Mouse (Mus musculus) 416B (cell line): ENCODE results near the gene Nlgn3.

ENCODE experiments used
- DNase-seq: peaks from one replicate; pipeline ENCODE4 v3.0.0; 2011; ENCODE audit warnings: low read depth

The Nlgn3 gene

DNA sequence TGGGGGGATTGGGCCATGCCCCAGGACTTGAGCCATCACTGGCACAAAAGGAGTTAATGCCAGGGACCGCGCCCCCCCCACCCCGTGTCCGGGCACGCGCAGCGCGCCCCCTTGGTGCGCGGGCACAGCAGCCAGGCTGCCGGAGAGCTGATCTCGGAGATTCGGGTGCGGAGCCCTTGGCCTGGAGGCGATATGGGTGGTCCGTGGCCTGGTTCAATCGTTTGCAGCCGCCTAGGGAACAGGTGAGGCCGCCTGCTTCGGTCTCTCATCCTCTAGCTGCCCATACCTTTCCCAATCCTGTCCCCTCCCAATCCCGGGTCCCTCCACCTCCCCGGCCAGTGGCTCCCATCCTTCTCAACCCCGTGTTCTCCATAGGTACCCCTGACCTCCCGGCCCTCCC, at the start of gene Nlgn3:
Nlgn3 (plus strand) TSS at position 114 of the 400 bp plus-strand sequence.
- no peak for DNase-seq

DNA sequence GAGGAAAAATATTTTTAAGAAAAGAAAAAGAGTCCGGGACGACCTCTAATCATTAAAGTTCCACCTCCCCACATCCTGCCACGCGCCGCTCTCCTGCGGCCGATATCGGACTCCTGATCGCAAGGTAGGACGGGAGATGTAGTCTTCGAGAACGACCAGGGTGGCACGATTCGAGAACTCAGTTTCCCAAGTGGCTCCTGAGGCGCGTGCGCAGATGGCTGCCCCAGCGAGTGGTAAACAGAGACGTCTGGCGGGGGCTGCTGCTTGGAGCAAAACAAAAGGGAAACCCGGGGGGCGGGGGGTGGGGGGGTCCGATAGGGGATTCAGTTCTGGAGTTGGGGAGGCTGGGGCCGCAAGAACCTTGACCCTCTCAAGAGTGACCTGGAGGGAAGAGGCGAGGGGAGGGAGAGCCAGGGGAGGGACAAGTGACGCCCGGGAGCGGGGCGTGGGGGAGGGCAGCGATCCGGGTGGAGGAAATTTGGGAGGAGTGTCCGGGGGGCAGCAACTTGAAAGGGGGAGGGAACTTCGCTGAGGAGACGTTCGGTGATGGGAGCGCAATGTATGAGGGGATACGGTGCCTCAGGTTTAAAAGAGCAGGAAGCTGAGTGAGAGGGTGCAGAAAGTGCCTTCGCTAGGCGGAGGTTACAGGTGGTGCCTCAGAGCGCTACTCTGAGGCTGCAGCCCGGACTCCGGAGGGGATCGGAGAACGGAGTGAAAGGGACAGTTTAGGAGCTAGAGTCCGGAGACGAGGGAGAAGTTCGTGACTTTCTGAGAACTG, 44.8 kb upstream of the Nlgn3 start, which contains the start of gene Foxo4:
Foxo4 (plus strand) TSS at position 577 of the 778 bp plus-strand sequence.
- DNase-seq, result peak; percentile 93

DNA sequence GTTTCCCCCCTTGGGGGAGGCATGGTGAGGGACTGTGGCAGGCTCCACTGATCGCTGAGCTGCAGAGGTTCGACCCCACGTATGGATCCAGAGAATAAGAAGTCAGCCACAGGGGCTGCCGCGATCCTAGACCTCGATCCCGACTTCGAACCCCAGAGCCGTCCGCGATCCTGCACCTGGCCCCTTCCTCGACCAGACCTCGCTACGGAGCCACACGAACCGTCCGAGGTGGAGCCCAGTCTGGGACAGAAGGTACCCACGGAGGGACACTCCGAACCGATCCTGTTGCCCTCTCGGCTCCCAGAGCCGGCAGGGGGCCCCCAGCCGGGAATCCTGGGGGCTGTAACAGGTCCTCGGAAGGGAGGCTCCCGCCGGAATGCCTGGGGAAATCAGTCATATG, 44.2 kb upstream of the Nlgn3 start:
- DNase-seq, result no peak

DNA sequence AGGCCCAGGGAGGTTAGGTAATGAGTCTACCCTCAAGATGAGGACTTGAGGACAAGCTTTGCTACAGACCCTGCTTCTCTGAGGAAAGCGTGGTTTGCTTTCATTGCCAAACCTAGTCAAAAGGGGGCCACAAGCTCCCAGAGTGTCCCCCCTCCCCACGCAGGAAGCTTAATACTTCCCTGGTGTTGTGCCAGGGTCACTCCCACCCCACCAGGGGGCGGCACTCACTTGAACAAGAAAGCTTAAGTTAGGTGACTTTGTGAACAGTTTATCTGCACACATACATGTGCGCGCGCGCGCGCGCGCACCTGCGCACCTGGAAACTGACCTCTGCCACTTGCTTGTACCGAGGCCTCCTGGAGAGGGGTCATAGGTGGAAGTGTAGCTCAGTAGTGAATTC, 42.4 kb upstream of the Nlgn3 start:
- peak; percentile 39 for DNase-seq

DNA sequence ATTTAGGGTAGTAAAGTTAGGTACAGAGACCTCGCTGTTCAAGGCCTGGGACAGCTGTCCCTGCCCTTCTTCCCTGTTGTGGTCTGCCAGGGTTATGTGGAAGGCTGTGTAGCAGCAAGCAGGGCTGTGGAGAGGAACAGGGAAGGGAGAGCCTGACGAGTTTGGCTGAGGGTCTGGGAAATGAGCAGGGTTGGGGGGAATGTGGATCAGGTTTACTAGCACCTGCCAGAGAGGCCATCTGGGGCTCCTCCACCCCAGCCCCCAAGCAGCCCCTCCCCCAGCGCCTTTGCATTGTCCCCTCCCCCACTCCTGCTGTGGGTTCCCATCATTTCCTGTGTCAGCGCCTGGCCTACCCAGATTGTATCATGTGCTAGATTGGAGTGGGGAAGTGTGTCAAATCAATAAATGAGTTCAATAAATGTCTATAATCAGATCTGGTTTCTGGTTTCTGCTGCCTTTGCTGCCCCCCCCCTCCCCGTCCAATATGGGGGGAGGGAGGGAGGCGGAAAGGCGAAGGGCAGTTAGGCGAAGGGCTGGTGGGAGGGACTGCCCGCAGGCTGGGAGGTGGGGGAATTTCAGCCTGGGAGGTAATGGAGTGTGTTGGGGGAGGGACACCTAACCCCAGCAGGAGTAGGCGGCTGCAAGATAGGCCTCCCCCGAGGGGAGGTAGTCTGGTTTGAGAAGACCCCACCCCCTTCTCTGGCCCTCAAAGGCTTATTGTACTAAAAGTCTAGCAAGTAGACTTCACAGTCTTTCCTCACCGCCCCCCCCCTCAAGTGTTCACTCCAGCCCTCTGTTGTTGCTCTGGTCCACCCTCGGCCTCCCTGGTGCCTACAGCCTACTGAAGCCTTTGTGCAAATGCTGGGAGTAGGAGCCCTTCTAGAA, 38.3 kb upstream of the Nlgn3 start:
- no peak for DNase-seq

DNA sequence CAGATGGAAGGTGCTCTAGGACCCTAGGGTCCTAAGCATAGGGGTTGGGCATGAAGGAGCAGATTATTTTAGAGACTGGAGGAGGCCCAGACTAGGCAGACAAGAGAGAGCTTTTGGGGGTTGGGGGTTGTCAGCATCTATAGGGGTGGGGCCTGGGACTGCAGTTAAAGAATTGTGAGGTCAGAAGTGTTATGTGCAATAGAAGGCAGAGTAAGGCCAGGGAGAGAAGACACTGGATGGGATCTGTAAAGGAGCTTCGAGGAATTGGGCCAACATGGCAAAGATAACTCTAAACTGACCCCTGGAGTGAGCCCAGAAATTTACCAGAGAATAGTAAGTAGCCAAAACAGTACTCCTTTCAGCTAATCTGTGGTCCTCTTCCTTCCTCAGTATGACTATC, 35.1 kb upstream of the Nlgn3 start, which contains the start of gene Gm614:
Gm614 (minus strand) TSS at position 101 of the 400 bp plus-strand sequence.
- no peak for DNase-seq

DNA sequence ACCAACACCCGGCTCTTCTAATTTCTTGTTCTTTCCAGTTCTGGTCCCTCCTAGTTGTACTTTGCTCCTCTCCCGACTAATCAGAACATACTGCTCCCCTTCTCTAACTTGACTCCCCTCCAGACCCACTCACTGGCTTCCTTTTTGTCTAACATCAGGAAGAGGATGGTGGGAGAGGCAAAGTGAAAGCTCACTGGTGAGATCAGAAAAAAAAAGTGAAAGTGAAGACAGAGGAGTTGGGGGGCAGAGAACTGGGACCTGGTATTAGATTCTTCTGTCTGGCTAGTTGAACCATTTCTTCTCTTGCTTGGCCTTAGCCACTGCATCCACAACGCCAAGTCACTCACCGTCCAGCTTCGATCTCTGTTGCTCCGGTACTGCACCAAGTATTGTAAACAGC, 32.3 kb upstream of the Nlgn3 start:
- DNase-seq, result no peak

DNA sequence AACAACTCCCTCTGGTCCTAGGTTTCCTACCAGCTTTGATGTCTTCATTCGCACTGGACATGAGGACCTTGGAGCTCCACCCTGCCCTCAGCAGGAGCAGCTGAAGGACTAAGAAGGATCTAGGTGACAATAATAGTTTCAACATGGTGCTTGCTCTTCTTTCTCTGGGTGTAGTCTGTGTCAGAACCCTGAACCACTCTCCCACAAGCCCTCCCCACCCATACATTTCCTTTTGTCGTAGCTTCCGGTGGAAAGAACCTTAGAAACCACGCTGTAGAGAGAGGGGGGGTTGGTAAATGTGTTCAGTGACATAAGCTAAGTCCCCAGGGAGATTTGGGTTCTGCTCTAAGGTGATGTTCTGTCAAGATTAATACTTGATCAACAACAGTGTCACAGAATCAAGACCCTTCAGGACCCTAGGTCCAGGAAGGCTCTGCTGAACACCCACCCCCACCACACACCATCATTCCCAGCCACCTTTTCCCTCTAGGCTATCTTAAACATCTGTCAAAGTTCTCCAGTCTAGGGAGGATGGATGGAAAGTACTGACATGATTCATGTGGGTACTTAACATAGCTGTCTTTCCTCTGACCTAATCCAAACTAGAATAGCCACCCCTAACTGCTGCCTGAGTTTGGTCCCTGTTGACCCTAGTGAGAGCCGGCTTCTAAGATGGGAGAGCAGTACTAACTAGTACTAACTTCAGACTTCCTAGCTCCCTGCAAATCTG, 30.8 kb upstream of the Nlgn3 start, which contains the start of gene Il2rg:
Il2rg (minus strand) TSS at position 231 of the 730 bp plus-strand sequence.
- DNase-seq, result peak; percentile 75

DNA sequence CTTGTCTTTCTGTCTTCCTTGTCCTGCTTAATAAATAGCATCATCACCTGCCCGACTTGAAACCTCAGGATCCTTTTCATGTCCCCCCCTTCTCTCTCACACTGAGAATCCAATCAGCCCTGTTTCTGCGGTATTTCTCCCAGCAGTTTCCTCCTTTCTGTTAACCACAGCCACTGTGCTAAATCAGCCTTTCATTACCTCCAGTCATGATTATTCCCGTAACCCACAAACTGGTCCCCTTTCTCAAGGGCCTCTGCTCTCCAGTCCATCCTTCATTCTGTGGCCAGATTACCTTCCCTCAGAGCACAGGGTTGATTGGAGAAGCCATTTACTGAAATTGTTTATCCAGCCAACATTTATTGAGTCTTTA, 30.2 kb upstream of the Nlgn3 start, which contains the start of gene Gm20489:
Gm20489 (minus strand) TSS at position 269 of the 370 bp plus-strand sequence.
- DNase-seq, result no peak

DNA sequence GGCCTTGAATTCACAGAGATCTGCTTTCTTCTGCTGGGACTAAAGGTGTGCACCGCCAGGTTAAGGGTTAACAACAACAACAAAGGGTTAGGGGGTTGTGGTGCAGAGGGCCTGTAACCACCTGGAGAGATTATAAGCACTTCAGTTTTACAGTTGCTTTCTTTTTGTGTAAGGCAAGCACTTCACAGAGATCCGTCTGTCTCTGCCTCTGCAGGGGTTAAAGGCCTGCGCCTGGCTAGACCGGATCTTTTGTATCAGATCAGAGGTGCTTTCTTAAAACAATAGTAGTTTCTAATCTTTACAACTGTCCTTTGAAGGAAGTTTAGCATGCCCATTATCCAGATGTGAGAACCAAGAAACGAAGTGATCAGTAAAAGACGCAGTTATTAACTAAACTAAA, 25.6 kb upstream of the Nlgn3 start:
- no peak for DNase-seq

DNA sequence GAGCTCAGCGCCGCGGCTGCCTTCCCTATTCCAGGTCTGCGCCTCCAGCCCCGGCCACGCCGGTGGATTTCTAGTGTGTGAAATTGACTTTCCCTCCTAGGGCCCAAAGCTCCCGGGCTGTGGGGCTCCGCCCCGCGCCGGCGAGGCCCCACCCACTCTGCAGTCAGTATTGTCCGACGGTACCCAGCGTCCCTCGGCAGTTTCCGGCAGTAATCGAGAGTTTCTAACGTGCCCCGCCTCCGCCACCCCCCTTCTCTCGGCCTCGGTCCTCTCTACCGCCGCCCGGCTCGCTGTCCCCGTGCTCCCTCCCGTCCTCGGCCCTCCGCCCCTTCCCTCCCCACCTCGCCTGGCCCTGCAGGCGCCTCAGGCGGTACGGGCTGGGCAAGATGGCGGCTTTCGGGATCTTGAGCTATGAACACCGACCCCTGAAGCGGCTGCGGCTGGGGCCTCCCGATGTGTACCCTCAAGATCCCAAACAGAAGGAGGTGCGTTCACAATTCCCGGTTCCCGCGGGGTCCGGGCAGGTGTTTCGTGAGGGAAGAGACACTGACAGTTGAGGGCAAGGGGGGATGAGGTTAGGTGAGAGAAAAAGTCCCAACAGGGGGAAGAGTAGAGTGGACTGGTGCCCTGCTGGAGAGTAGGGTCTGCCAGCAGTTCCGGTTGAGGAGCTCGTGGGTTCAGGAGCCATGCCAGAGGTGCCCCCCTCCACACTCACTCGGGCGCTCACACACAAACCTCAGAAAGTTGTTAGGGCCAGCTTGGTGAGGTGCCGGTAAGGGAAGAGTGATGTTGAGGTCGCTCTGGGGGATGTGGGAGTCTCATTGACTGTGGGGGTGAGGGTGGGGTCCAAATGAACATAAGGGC, 24.9 kb upstream of the Nlgn3 start, which contains the start of gene Med12:
Med12 (plus strand) TSS at position 156 of the 864 bp plus-strand sequence.
- peak; percentile 90 for DNase-seq

DNA sequence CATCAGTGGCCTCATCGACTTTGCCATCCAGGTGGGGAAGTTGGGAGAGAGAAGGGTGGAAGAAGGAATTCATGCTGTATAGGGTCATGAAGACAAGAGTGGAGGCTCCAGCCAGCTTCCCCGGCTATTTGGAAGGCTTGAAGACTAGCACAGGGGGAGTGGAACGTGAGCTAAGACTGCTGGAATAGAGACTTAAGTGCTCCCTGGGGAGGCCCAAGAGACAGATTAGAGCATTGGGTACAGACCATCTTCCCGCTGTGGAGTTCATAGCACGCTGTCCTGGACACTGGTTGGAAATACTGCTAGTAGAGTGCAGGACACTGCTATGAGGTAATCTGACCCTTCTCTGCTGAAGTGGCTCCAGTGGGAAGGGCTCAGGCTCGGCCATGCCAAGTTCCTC, 16.2 kb upstream of the Nlgn3 start:
- no peak for DNase-seq

DNA sequence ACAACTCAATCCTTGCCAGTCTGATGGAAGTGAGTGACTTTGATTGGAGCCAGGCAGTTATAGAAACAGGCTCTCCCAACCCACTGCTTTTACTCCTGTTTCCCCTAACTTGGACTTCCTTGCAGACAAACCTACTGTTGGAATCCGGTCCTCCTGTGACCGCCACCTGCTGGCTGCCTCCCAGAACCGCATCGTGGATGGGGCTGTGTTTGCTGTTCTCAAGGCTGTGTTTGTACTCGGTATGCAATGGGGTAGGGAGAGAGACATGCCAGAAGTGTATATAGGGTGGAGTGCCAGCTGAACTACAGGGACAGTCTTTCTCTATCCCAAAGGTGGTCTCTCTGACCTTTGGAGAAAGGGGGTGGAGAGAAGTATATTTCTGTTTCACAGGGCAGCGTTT, 13.4 kb upstream of the Nlgn3 start:
- peak; percentile 51 for DNase-seq

DNA sequence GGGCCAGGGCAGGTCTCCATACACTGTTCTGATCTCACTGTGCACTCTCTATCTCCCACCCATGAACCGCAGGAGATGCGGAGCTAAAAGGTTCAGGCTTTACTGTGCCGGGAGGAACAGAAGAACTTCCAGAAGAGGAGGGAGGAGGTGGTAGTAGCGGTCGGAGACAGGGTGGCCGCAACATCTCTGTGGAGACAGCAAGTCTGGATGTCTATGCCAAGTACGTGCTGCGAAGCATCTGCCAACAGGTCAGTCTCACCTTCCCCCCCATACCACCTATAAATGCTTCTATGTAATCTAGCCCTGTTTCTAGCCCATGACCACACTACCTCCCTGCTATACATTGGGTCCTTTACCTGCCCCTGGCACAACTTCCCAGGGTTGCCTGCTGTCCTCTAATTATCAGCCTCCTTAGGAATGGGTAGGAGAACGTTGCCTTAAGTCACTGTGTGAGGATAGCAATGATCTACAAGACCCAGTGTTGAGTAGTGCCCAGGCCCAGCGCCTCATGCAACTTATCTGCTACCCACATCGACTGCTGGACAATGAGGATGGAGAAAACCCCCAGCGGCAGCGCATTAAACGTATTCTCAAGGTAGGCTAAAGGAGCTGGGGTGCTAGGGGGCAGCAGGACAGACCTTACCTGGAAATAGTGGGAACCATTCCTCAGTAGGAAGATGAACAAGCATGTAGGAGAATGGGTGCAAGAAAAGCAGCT, 12.9 kb upstream of the Nlgn3 start:
- no peak for DNase-seq

DNA sequence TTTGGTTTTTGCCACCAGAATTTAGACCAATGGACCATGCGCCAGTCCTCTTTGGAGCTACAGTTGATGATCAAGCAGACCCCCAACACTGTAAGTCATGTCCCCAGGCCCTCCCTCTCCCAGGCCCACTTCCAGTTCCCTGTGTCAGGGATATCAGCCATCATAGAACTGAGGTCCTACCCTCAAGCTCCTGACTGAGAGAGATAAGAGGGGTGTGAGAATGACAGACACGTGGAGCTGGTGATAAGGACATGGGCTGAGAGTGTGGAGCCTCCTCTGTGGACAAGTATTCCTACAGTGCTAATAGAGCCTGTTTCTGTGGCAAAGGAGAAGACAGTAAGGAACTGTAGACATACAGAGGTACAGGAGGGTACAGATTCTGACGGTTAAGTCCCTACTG, 11.4 kb upstream of the Nlgn3 start:
- no peak for DNase-seq

DNA sequence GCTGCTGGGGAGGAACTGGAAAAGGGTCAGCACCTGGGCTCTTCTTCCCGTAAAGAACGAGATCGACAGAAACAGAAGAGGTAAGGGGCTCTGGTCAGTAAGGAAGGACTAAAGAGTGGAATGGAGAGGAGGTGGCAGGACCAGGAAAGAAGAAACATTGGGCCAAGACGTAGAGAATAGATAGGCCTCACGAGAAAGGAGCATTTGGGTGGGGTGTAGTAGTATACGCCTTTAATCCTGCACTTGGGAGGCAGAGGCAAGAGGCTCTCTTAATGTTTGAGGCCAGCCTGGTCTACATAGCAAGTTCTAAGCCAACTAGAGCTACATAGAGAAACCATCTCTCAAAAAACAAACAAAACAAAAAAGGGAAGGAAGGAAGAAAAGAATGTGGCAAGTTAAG, 10.5 kb upstream of the Nlgn3 start:
- DNase-seq, result no peak

DNA sequence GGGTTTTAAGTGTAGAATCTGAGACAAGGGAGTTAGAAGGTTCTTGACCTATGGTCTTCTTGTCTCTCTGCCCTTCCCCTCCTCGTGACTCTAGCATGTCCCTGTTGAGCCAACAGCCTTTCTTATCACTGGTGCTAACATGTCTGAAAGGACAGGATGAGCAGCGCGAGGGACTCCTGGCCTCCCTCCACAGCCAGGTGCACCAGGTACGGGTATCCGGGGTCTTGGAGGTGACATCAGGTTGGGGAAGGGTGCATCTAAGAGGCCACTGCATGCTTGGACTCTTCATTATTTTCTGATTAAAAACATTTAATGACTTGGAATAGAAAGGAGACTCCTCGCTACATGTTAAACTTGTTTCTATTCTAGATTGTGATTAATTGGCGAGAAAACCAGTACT, 9.9 kb upstream of the Nlgn3 start:
- DNase-seq, result no peak

DNA sequence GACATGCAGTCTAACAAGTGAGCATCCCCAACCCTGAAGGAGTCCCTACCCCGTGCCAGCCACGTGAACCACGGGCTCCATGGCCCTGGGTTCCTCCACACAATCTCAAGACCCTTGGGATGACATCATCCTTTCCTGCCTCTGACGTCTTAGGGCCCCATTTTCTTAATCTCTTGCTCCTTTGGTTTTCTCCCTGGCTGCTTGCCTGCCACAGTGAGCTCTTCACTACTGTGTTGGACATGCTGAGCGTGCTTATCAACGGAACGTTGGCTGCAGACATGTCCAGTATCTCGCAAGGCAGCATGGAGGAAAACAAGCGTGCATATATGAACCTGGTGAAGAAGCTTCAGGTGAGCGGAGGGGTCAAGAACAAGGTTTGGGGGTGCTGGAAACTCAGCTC, 8.9 kb upstream of the Nlgn3 start:
- DNase-seq, result no peak

DNA sequence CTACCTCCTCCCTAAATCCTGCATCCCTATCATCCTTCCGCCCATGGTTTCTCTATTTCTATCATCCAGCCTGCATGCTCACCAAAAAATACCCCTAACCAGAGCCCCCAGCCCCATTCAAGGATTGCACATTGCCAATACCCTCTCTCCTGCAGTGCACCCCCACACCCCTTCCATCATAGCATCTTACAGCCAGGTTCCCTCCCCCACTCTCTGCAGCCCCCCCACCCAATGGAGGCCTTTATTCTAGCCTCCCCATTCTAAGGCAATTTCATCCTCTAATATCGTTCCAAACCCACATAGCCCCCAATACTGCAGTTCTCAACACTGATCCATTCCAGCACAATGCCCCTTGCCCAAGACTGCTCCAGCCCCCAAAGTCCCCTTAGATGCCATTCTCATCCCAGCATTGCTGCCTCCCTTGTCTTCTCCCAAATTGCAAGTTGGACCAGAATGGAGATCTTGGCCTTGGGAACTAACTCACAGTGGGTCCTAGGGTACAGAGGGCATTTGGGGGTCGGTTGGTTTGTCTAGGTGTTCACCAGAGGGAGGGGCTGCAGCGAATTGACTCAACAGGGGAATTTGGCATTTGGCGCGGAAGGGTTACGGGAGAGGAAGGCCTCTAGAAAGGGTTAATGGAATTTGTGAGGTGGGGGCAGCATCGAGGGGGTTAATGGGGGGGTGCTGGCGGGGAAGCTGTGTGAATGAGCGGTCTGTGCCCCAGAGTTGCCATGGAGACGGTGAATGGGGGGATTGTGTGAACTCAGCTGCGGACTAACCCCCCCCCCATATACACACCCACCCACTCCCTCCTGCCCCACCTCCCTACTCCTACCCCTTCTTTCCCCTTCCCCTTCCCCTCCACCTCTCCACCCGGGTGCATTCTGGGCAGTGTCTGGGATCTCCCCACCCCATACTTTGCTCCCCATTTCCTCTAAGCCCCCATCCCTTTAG, 782 bp downstream of the Nlgn3 start:
- no peak for DNase-seq
